Mouse (Mus musculus) CH12.LX (cell line): Measurements from ENCODE around the gene Gpr39.

Experiments
- CTCF ChIP-seq, 2 experiments: IDR thresholded peaks in 1 of 2; conservative IDR thresholded peaks in 1 of 2; 2 replicates each; pipeline ENCODE4 v1.5.1; 2011 to 2012; ENCODE audit warnings: low read depth in 2 of 2, low read length in 2 of 2, improper control_type of control experiment in 1 of 2, inconsistent platforms in 1 of 2, mild to moderate bottlenecking in 1 of 2, moderate library complexity in 1 of 2
- EP300 ChIP-seq: IDR thresholded peaks from 2 replicates; pipeline ENCODE4 v1.6.1; 2011; ENCODE audit warnings: low read length, improper control_type of control experiment
- HCFC1 ChIP-seq: IDR thresholded peaks from 2 replicates; pipeline ENCODE4 v1.6.1; 2012; ENCODE audit warnings: low read depth, mild to moderate bottlenecking, inconsistent platforms, low read length, improper control_type of control experiment
- JUN ChIP-seq: IDR thresholded peaks from 2 replicates; pipeline ENCODE4 v1.6.1; 2011; ENCODE audit warnings: low read depth, mild to moderate bottlenecking, low read length, improper control_type of control experiment, moderate library complexity; ENCODE audit not compliant: insufficient read depth
- MAX ChIP-seq: IDR thresholded peaks from 2 replicates; pipeline ENCODE4 v1.6.1; 2011; ENCODE audit warnings: low read length, improper control_type of control experiment
- MEF2A ChIP-seq: IDR thresholded peaks from 2 replicates; pipeline ENCODE4 v1.6.1; 2014; ENCODE audit warnings: low read depth, mild to moderate bottlenecking, inconsistent platforms, low read length, improper control_type of control experiment, borderline replicate concordance
- POLR2A ChIP-seq: IDR thresholded peaks from 2 replicates; pipeline ENCODE4 v1.6.1; 2011; ENCODE audit warnings: low read depth, mild to moderate bottlenecking, improper control_type of control experiment, low read length
- TBP ChIP-seq: conservative IDR thresholded peaks from 2 replicates; pipeline ENCODE4 v1.6.1; 2011; ENCODE audit warnings: low read depth, low read length, improper control_type of control experiment
- ZMIZ1 ChIP-seq: IDR thresholded peaks from 2 replicates; pipeline ENCODE4 v1.6.1; 2012; ENCODE audit warnings: low read depth, mild to moderate bottlenecking, inconsistent platforms, low read length, improper control_type of control experiment

GRCm38 (mm10) chr1:125660151-125660550 lies 16.6 kb upstream of the Gpr39 start:
- TF ChIP-seq EP300 = no peak
- no peak for TF ChIP-seq POLR2A
- no peak for TF ChIP-seq ZMIZ1
- no peak for TF ChIP-seq CTCF (conservative IDR thresholded peaks at IDR 0.05 in 1 of 2, IDR thresholded peaks at IDR 0.05 in 1 of 2; ENCODE audit: low read depth in 2 of 2, low read length in 2 of 2)
- TF ChIP-seq HCFC1 = no peak
- no peak for TF ChIP-seq JUN
- TF ChIP-seq MEF2A = no peak
- TF ChIP-seq TBP = no peak
- no peak for TF ChIP-seq MAX
